Mouse (Mus musculus) left cerebral cortex, postnatal 25 days (tissue): Measurements from ENCODE around the gene Fyb. TPM values are rescaled to one million over a fixed set of nuclear protein-coding genes. Genes with fewer than 3 reads are reported as not detected.

Source experiments
- DNase-seq, 2 experiments: peaks; one replicate each; pipeline ENCODE4 v3.0.0; 2022; ENCODE audit warnings: low spot score in 2 of 2, mixed read lengths in 1 of 2
- intact Hi-C: fragments of 180-260 bp; cut with DNase I; formaldehyde crosslinking; loops from one replicate; pipeline ENCODE4 v1.15.1; 2025
- total RNA-seq, 2 experiments: library from RNA; stranded (reverse); gene quantifications; 2 replicates each; pipeline ENCODE4 v1.2.3; 2021

The Fyb gene
- total RNA-seq, 2 experiments from 2014 or later: 8.5 to 8.6 TPM

DNA sequence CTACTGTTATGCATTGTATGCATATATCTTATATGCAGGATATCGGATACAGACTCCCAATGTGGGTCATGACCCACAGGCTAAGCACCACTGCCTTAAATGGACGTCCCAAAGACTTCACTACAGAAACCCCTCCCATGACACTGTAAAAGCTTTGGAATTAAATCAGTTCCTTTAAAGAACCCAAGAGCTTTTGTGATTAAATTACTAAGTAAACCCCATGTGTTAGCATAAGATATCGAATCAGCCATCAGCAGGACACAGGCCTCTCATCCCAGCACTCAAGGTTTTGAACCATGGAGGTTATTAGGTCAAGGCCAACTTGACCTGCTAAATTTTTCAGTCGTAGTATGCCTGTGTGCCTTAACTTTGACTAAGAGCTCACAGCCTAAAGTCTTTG, 106.5 kb downstream of the Fyb start:
- intact Hi-C loops: no loop called here
- no peak for DNase-seq

DNA sequence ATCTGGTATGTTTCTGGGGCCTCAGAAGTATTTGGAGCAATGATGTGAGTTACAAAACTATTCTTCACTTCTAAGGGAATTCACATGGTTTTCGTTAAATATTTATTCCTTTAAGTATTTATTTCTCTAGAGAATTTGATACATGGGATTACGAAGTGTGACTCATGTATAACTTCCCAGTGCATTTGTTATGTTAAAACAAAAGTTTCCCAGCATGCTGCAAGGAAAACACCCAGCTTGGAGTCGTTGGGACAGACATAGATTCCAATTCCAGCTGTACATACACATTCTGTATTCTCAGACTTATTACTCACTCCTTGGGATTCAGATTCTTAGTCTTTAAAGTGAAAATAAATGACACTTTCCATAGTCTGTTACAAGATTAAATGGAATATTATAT, 112.8 kb downstream of the Fyb start:
- intact Hi-C loops: no loop called here
- DNase-seq: no peak

DNA sequence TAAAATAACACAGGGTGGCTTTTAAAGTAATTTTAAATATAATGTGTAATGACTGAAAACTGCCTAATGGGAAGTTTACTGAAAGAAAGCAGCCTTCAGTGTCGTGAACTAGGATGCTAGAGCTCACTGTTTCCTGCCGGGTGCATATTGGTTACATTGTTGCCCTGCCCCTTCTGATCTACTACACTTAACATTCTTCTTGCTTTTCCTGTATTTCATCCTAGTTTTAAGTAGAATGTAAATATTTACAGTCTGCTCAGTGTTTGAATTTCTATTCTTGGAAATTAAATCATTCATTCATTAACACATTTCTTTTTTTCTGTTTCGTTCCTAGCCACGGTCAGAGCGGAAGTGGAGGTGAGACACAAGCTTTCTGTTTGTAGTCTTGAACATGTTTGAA, 119.6 kb downstream of the Fyb start:
- DNase-seq: no peak
- intact Hi-C loops: no loop called here

DNA sequence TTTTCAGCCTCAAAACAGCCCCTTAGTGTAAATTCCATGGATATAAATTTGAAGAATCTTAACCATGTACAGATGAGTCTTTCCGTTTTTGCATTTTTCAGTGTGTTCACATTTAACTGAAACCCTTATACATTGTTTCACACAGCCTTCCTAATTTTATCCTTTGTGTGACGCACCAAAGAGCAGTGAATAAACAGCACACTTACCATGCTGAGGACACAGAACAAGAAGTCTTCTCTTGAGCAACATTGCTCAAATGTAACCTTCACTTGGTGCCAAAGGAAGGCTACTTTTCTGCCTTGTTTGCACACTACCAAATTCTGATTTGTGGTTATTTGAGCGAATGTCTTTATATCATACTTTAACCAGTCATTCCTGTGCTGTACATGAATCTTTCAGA, 122.8 kb downstream of the Fyb start:
- intact Hi-C loops: no loop called here
- peak in 1 of 2 experiments; percentile 8 for DNase-seq

DNA sequence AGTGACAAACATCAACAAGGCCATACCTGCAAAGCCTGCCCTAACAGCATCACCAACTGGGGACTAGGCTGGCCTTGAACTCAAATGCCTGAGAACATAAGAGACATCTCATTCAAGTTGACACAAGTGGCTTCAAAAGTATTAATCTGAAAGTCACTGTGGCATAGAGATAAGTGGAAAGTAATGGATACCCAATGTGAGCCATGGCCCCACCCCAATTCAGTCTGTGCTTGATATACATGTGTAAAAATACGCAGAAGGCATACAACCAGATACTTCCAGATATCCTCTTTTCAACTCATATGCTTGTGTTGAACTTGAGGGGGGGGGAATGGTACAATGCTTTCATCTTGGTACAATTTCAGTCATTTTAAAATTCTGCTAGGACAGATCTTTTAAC, 124.4 kb downstream of the Fyb start:
- intact Hi-C loops: no loop called here
- no peak for DNase-seq

DNA sequence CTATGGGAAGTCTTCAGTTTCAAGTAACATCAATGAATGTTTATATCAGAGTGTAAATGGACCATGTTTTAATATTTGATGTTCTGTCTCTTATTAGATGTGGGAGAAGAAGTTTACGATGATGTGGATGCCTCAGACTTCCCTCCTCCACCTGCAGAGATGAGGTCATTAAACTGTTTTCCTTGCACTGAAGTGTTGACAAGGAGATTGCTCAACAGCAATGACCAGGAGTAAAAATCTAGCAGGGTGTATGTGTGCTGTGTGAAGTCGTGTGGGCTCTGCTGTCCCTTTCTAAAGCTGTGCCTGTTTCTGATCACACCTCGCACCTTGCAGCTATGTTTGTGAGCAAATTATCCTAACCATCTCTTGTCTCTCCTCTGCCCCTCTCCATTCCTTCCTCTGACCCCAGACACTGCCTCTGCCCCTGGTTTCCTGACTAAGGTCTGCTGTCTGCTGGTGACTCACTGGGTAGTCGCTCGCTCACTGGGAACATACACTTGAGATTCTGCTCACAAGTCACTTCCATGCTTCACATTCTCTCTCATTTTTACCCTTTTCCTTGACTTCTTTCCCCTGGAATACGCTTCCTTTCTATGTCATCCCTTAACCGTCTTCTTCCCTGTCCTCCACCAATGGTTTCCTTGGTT, 126.2 kb downstream of the Fyb start:
- intact Hi-C loops: no loop called here
- DNase-seq: no peak

DNA sequence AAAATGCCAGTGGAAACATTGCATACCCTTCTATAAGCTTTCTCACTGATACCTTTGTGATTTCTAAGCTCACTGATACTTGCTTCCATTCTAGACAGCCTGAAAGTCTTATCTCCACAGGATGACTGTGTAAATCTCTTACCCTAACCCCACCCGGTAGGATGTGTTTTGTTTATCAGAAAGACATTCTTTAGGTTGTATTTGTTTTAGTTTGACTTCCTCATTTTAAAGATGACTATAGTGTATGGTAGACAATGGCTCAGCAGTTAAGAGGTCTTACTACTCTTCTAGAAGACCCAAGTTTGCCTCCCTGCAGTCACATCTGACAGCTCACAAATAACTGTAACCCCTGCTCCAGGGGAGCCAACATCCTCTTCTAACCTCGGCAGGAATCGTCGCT, 130.4 kb downstream of the Fyb start:
- DNase-seq: no peak
- intact Hi-C loops: no loop called here

DNA sequence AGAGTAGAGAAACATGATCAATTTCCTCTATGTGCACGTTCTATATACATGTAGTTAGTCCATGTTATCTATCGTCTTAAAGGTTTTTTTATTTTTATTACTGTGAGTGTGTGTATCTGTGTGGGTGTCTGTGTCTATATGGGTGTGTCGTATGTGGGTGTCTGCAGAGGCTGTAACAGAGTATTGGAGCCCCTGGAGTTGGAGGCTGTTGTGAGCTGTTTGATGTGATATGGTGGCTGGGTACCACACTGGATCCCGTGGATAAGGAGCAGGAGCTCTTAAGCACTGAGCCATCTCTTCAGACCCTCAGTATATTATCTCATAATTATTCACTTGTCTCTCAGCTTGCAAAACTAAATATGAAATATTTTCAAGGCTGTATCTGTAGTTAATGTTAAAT, 135.4 kb downstream of the Fyb start:
- intact Hi-C loops: no loop called here
- DNase-seq: no peak

DNA sequence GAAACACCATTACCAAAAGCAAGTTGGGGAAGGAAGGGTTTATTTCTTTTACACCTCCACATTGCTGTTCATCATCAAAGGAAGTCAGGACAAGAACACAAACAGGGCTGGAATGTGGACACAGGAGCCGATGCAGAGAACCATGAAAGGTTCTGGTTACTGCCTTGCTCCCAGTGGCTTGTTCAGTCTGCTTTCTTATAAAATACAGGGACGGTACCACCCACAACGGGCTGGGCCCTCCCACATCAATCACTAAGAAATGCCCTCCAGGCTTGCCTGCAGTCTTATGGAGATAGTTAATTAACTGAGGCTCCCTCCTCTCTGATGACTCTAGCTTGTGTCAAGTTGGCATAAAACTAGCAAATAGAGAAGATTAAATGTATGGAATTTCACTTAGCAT, 139.3 kb downstream of the Fyb start:
- no peak for DNase-seq
- intact Hi-C loops: no loop called here

DNA sequence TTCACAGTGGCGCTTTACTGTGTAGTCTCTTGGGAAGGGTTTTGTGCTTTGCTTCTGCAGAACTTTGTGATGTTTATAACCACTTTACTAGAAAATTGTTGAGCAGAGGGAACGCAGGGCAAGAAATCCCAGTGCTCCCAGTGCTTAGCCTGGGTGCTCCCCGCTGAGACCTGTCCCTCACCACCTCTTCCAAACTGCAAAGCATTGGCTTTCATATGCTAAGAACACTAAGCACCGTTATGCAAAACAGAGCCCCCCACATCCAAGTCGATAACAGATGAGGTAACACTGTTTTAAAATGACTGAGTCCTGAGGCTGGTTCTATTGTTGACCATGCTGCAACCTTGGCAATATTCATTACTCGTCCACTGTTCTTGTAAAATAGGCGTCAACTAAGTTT, 141.3 kb downstream of the Fyb start:
- no peak for DNase-seq
- intact Hi-C loops: no loop called here

DNA sequence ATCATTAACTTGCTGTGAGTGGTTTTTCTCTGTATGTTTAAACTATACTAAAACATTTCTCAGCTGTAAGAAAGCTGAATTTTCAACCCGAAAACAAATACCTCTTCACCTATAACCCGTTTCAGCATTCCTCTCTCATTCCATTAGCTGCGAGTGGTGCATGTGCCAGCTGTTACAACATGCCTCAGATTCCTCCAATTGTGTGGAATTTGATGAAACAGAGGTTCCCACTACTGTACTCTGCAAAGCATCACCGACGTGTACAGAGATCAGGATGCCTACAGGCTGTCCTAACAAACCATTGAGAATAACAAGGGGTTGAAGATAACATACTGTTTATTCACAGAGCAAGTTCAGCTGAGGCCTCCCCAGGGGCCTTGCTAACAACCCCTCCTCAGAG, 143.4 kb downstream of the Fyb start:
- intact Hi-C loops: no loop called here
- no peak for DNase-seq

DNA sequence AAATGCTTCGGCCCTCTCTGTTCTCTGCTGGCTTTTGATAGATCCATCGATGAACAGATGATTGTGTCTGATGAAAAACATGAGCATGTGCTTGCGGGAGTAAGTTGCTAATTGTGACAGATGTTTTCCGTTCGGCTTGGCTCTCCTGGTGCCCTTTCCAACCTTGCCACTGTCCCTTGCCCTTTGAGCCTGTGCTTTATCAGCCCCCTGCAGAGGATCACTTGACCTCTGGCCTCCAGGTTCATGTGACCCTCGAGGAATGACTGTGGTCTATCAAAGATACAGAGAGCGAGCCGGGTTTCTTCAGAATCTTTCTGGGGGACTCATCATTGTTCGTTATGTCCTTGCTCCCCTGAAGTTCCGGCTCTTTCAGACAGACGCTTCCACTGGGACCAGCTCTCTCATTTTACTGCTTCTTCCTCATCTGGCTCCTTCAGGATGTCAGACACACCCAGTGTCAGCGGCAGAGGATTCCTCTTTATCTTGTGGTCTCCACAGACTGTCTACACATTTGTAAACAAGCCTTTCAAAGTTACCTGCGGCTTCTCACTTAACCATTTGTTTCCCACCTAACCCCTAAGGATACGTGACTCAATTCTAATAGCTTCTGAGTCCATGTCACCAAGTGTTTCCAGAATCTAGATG, 146.3 kb downstream of the Fyb start:
- intact Hi-C loops: no loop called here
- DNase-seq: no peak

DNA sequence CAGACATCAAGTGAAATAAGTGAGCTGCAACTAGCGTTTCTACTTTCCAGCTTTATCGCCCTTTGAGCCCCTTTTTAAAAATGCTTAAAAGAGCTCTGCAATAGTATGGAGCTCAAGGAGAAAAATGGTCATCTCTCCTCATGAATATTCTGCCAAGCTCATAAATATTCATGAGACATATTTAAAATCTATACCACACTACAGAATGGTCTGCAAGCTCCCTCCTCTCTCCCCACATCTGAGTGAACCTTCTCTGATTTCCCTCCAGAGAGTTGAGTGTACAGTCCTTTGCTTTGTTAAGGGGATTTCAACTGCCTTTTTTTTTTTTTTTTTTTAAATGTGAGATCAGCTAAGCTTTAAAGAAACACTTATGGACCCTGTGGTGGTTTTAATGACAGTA, 155.8 kb downstream of the Fyb start:
- DNase-seq: no peak

DNA sequence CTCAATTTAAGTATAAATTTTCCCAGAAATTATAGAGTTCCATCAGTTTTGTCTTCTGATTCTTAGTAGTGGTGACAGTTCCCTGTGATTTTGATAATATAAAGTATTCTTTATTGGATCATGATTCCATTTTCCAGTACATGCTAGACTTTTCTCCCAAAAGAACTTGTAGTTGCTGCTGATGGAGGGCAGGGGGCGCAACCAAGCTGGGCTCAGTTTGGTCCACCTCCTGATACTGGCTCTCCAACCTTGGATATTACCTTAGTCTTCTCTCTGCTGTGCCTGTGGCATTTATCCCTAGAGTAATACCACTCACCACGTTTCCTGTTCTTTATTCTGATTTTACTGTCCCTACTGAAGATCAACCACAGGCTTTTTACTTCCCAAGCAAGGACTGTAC, 179.5 kb downstream of the Fyb start:
- intact Hi-C loops: no loop called here

More for the DNA sequence above, 155.8 kb downstream of the Fyb start:
- intact Hi-C loops: no loop called here

DNA sequence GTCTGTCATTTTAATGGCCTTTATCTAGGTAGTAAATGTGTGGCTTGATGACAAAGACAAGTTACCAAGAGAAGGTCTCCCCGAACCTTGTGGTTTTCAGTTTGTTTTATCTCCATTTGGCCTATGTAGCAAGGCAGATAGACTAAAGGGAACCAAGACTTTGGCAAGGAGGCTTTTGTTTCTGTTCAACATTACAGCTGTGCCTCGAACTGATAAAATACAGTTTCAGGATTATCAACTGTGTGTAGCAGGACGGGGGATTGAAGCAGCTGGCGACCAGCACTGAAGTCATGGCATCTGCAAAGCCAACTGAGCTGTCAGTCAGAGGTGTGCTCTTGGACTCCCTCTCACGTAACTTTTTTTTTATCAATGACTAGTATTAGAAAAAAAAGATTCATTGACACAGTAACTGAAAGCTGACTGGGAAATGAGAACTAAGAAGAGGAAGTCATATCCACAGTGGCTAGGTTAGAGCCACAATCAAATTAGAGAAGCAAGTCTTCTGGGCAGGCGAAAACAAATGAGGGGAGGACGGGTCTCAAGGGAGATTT, 182.8 kb downstream of the Fyb start:
- intact Hi-C loops: loop anchor here (5.0 kb wide), 1 partner anchor 83 kb away; no protein-coding TSS in a partner anchor

More for the DNA sequence above, 179.5 kb downstream of the Fyb start:
- no peak for DNase-seq

DNA sequence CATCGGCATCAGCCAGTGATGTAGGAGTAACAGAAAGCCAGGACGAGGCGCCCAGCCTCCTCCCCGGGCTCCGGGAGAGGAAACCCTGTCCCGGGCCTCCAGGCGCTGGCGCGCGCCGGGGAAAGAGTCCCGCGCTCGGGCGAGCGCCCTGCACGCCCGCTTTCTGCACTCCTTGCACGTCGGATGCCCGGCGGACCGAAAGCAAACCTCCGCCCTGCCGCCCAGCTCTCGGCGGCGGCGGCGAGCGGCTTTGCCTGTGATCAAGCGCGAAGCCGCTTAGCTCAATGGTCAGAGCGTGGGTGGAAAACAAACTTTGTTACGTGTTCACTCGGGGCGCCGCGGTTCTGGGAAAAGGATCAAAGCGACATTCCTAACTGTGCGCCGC, 184.9 kb downstream of the Fyb start:
- intact Hi-C loops: loop anchor here (5.0 kb wide), 1 partner anchor 85 kb away; no protein-coding TSS in a partner anchor
- DNase-seq: peak; percentile 56 to 67

More for the DNA sequence above, 182.8 kb downstream of the Fyb start:
- DNase-seq: no peak

DNA sequence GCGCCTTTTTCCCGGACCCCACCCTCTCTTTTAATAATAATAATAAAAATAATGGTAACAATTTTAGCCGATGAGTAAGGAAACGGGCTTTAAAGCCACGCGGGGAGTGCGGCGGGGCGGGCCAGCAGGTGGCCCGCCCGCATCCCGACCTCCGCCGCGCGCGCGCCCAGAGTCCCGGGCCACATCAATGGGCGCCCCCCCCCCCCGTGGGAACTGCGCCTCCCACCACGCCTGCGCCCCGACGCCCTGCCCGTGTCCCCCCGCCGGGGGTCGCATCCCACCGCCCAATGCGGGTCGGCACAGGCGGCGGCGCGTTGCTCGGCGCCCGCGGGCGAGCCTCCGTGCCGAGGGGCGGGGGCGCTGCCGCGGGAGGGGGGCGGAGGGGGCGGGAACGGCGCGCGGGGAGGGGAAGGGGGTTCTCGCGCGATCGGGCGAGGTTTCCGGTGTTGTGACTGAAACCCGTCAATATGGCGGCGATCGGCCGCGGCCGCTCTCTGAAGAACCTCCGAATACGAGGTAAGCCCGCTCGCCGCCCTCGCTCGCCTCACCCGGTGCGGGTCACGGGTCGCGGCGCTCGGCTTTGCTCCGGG, 185.4 kb downstream of the Fyb start, which contains the start of gene Rictor:
Gene Rictor (plus strand): TSS at position 444 of the 590 bp plus-strand sequence.
- peak; percentile 70 to 76 for DNase-seq
- intact Hi-C loops: loop anchor here (5.0 kb wide), 1 partner anchor 86 kb away; no protein-coding TSS in a partner anchor

DNA sequence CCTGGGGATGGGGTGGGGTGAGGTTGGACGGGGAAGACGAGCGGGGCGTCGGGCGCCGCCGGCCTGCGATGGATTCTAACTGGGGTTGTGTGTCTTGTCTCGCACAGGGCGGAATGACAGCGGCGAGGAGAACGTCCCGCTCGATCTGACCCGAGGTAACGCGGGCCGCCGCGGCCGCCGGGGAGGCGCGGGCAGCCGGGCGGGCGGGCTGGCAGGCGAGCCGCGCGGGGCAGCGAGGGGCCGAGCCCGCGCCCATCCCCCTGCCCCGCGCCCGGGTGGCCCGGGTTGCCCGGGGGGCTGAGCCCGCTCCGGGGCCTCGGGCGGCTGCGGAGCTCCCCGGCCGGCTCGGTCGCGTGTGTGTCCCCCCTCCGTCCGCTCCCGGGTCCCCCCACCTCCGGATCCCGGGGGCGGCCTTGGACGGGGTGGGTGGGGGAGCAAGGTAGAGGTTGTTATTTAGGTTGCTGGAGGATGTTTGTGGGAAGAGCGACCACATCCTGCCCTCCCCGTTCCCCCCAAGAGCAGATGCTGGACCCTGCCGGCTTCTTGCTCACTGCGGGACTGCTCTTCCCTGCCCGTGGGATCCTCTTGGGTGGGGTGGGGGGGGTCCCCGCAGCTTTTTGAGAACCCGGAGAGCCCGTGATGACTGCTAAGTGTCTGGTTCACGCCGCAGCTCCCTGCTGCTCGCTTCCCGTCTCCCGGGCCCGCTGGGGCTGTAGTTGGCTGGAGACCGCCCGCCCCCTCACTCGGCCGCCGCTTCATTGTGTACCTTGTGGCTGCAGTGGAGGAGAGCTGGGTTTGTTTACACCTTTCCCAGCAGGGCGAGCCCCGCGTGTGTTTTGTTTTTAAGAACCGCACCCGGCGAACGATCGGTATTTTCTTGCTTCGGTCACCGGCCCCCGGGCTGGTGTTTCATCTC, 186.1 kb downstream of the Fyb start:
- intact Hi-C loops: loop anchor here (5.0 kb wide), 1 partner anchor 86 kb away; no protein-coding TSS in a partner anchor
- peak; percentile 45 to 58 for DNase-seq

DNA sequence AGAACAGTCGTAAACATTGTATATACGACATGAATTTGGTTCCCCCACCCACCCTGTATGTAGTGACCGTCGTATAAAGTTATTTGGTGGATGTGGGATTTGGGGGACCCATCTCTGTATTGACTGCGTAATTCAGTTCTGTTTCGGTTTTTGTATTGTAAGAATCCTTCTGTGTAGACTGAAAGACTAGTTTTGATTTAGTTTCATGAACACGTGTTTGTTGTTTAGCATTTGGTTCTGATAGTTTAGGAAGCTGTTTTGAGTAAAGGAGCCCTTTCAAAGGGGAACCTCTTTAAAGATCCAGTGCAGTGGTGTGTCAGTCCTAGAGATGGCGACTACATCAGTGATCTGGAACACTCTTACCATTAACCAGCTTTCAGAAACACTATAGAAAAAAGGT, 187.0 kb downstream of the Fyb start:
- intact Hi-C loops: loop anchor here (5.0 kb wide), 1 partner anchor 87 kb away; no protein-coding TSS in a partner anchor
- no peak for DNase-seq

DNA sequence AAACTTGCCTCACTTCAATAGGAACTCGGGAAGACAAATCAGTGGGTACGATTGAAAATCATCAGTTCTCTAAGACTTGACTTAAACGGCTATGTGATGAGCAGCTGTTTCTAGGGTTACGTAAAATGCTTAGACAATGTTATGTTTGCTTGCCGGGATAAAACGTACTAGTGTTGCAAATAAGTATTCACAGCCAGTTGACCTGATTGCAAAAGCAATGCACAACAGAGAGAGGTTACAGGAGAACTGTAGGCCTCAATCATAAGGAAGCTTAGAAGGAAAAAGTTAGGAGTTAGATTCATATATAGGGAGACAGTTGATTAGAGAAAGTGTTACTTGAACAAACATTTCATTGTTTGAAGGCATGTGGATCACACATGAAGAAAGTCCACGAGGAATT, 187.7 kb downstream of the Fyb start:
- DNase-seq: no peak
- intact Hi-C loops: no loop called here
